Mouse (Mus musculus): ENCODE measurements around the gene Ppp1r11. TPM values are rescaled to one million over a fixed set of nuclear protein-coding genes. Genes with fewer than 3 reads are reported as not detected.
"Not testable (repeated sequence)": the region's sequence is repeated elsewhere in the genome, so short reads cannot be mapped to it uniquely, and the experiment has no call there.

The Ppp1r11 gene
- total RNA-seq (2021) = 10 to 100 TPM; 89.7 to 90.6 TPM

DNA sequence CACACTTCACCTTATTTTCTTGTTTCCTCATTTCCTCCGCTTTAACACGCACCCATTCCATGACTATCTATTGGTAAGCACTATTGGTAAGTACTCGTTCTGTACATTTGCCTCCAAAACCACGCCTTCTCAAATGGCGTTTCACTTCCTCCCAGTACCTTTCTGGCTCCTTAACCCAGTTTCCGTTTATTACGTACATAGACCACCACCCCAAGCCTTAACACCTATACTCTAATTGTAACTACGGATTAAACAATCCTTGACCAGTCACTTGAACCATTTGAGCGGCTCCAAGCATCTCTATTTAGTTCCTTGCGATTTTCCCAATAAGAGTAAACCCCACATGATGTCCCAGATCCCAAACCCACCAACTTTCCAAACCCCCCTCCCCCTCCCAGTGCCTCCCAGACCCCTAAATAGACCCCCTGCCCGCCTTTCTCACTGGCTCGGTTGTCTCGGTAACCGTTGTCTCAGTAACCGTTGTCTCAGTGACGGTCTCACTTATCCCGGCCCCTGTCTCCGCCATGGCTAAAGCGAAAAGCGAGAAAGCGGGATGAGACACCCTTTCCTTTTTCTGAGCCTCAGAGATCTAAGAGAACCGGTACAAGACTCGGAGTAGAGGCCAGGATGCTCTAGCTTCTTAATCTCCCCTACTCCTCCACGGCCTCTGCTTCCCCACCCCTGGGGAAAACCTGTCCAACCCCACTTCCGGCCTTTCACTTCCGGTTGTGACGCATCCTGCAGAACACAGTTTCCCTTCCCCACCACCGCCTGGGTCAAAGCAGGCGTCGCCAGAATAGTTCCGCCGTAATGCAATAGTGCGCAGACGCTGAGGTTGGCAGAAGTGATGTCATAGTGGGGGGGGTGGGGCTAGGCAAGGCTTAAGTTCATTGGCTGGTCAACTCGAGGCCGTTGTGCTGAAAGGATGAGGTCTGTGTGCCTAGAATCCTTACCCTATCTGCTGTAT lies at the start of gene Ppp1r11:
TSS of gene Ppp1r11 (minus strand) at position 761 of the 967 bp plus-strand sequence.
- peak; percentile 97 to 98 for DNase-seq (ENCODE audit: extremely low spot score in 1 of 2, low spot score in 2 of 2)
- intact Hi-C loops (cut with DNase I) = loop anchor here (2.0 kb wide), 1 partner anchor 96 kb away; no protein-coding TSS in a partner anchor

- intact Hi-C loops (cut with DNase I) = loop anchor here (5.0 kb wide), 2 partner anchors 44 to 46 kb away; partner anchors contain the start of genes Gabbr1, Znrd1 and Znrd1as
- DNase-seq (ENCODE audit: extremely low spot score in 1 of 2, low spot score in 2 of 2) = no peak
These were observed 49.3 kb upstream of the Ppp1r11 start, which contains the start of gene Zfp57 for GRCm38 (mm10) chr17:37000863-37001262. Gene Zfp57, plus strand, starts transcription at chr17:37001163.

GRCm38 (mm10) chr17:36998477-36998876 lies 46.9 kb upstream of the Ppp1r11 start:
- intact Hi-C loops (cut with DNase I) = no loop called here
- DNase-seq (ENCODE audit: extremely low spot score in 1 of 2, low spot score in 2 of 2) = no peak

- peak; percentile 43 to 81 for DNase-seq (ENCODE audit: extremely low spot score in 1 of 2, low spot score in 2 of 2)
- intact Hi-C loops (cut with DNase I) = no loop called here
These were observed 45.6 kb upstream of the Ppp1r11 start for GRCm38 (mm10) chr17:36997033-36997735.

- intact Hi-C loops (cut with DNase I) = no loop called here
- no peak for DNase-seq (ENCODE audit: extremely low spot score in 1 of 2, low spot score in 2 of 2)
These were observed 43.9 kb upstream of the Ppp1r11 start for GRCm38 (mm10) chr17:36995448-36995847.

DNA sequence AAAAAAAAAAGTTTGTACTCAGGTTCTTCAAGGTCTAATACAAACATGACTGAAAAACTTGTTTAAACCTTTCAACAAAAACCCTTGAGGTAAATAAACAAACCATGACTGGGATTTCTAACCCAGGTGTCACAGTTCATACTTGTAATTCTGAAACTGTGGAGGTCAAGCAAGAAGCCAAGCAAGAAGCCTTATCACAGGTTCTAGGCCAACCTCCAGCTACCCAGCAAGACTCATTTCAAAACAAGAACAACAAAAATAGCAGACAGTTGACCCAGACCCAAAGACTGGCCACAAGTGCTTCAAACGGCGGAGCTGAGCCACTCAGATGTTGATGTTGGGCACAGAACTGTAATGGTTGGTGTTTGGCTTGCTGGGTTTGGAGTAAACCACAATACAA lies 43.0 kb upstream of the Ppp1r11 start:
- intact Hi-C loops (cut with DNase I) = no loop called here
- no peak for DNase-seq (ENCODE audit: extremely low spot score in 1 of 2, low spot score in 2 of 2)

DNA sequence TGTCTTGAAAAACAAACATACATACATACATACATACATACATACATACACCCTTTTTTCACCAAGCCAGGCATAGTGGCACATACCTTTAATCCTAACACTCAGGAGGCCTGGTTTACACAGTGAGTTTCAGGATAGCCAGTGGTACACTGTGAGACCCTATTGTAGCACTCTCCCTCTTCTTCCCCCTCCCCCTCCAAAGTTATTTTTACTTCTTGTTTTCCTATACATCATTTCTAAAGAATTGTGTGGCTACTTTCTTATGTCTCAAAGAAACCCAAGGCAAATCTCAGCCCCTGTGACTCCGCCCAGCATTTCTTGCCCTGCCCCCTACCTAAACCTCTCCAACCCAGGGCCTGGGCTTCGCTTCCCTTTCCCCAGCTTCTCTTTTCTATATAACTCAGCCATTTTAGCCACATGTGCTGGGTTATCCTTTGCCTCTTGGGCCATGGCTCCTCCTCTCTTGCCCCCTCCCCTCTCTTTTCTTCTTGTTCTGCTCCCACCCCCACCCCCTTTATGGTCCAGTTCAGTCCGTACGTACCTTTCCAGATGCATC lies 42.3 kb upstream of the Ppp1r11 start:
- intact Hi-C loops (cut with DNase I) = no loop called here
- no peak for DNase-seq (ENCODE audit: extremely low spot score in 1 of 2, low spot score in 2 of 2)

GRCm38 (mm10) chr17:36992336-36993104 lies 41.0 kb upstream of the Ppp1r11 start:
- DNase-seq (ENCODE audit: extremely low spot score in 1 of 2, low spot score in 2 of 2) = no peak
- intact Hi-C loops (cut with DNase I) = no loop called here

DNA sequence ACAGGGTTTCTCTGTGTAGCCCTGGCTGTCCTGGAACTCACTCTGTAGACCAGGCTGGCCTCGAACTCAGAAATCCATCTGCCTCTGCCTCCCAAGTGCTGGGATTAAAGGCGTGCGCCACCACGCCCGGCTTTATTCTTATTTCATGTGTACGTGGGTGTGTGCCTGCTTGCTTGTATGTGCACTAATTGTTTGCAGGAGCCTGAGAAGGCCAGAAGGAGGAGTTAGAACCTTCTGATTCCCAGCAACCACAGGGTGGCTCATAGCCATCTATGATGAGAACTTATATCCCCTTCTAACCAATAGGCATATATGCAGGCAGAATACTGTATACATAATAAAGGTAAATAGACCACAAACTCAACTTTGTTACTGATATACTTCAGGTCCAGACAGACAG lies 39.1 kb upstream of the Ppp1r11 start:
- DNase-seq (ENCODE audit: extremely low spot score in 1 of 2, low spot score in 2 of 2); intact Hi-C loops (cut with DNase I): not testable (repeated sequence)

DNA sequence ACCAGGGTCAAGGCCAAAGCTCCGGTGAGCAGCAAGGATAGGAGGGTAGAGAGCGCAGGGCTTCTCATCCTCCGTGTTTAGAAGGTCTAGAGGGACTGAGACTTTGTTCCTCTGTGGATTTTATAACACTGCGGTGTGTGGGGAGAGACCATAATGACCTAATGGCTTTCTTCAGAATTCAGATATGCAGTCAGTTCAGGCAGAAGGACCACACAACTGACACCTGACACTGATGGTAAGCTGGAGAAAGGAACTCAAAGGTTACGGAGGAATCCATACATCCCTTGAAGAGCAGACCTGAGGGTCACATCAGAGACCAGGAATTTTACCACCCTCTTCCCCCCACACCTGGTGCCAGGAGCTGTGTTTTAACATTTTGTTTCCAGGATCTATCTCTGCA lies 37.9 kb upstream of the Ppp1r11 start, which contains the start of gene H2-M5:
TSS of gene H2-M5 (minus strand) at position 101 of the 400 bp plus-strand sequence.
- intact Hi-C loops (cut with DNase I) = no loop called here
- no peak for DNase-seq (ENCODE audit: extremely low spot score in 1 of 2, low spot score in 2 of 2)

DNA sequence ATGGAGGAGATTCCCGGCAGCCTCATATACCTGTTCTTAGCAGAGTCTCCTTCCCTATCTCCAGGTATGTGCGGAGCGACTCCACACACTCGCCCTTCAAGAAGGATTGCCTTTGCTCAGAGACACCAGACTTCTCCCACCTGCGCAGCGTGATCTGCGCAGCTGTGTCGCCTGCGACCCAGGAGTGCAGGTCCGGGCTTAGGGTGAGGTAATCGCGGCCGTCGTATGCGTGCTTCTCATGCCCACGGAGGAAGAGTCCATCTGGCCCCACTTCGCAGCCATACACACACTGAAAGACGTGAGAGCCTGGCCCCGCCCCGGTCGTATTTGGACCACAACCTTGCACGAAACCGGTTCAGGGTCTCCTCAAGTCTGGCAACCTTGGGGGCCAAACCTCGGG lies 36.9 kb upstream of the Ppp1r11 start:
- intact Hi-C loops (cut with DNase I) = no loop called here
- peak in 1 of 2 experiments; percentile 32 for DNase-seq (ENCODE audit: extremely low spot score in 1 of 2, low spot score in 2 of 2)

- no peak for DNase-seq (ENCODE audit: extremely low spot score in 1 of 2, low spot score in 2 of 2)
These were observed 31.0 kb upstream of the Ppp1r11 start for GRCm38 (mm10) chr17:36982253-36983155.

GRCm38 (mm10) chr17:36981845-36982244 lies 30.3 kb upstream of the Ppp1r11 start:
- no peak for DNase-seq (ENCODE audit: extremely low spot score in 1 of 2, low spot score in 2 of 2)
- intact Hi-C loops (cut with DNase I) = no loop called here

More at GRCm38 (mm10) chr17:36982253-36983155, 31.0 kb upstream of the Ppp1r11 start:
- intact Hi-C loops (cut with DNase I) = no loop called here

DNA sequence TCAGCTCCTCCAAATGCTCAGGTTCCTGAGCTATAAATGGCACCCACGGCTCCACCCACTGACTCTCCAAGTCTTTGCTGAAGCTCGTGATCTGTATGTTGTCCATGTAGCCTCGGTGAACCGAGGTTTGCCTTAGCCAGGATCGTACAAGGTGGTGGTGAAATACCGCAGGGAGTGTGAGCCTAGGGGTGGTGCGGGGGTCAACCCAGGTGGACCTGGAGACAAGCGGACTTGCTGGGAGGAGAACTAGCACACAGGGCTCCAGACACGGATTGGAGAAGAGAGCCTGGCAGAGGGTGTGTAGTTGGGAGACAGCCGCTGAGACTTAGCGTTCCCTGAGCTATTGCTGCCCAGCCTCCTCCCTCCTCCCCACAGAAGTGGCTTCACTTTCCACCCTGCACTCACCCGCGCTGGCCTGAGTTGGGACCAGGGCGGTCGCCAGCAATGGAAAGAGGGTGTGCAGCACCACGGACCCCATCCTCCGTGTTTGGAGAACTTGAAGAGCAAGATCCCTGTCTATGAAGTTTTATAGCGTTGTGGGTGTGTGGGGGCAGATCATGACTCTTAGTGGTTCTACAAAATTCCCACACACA lies 29.8 kb upstream of the Ppp1r11 start, which contains the start of gene 2410137M14Rik:
TSS of gene 2410137M14Rik (minus strand) at position 17 of the 593 bp plus-strand sequence.
- DNase-seq (ENCODE audit: extremely low spot score in 1 of 2, low spot score in 2 of 2) = no peak
- intact Hi-C loops (cut with DNase I) = no loop called here

DNA sequence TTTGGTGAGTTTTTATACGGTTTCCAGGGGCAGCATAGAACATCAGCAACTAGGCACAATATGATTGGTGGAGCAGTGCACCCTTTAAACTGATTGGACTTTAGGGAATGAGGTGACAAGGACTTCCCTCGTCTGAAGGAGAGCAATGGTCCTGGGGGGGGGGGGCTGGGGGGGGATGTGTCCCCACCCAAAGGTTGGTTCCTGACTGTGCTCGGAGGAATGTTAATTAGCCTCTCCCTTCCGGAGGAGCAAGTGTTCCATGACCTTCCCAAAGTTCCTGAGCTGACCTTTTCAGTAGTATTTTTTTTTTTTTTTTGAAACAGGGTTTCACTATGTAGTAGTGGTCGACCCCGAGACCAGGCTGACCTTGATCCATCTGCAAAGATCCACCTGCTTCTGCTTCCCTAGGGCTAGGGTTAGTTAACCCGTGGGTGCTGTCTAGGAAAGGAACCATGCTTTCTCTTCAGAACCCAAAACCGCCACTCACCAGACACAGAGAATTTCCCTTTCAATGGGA lies 21.8 kb upstream of the Ppp1r11 start:
- no peak for DNase-seq (ENCODE audit: extremely low spot score in 1 of 2, low spot score in 2 of 2)
- intact Hi-C loops (cut with DNase I) = no loop called here

DNA sequence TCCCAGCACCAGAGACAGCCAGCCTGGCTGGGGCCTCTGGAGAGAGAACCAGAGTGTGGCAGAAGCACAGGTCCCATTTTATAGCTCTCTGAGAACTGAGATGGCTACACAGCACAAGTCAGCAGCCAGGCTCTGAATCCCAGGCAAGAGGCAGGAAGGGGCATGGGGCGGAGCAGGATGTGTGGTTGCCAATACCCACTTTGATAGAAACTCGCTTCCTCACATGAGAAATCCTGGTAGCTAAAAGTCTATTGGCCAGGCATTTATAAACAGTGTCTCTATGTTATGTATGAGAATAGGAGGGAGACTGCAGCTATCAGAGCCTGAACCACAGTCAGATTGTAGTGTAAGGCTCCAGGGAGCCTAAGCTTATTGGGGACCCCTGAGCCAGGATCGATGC lies 21.2 kb upstream of the Ppp1r11 start:
- no peak for DNase-seq (ENCODE audit: extremely low spot score in 1 of 2, low spot score in 2 of 2)
- intact Hi-C loops (cut with DNase I) = no loop called here

Measured in left cerebral cortex, postnatal 10 days (tissue).